Mouse (Mus musculus): Measurements from ENCODE around the gene Chchd5.
A peak's percentile ranks its signal among the peaks of the same experiment; 100 is the strongest.

DNA sequence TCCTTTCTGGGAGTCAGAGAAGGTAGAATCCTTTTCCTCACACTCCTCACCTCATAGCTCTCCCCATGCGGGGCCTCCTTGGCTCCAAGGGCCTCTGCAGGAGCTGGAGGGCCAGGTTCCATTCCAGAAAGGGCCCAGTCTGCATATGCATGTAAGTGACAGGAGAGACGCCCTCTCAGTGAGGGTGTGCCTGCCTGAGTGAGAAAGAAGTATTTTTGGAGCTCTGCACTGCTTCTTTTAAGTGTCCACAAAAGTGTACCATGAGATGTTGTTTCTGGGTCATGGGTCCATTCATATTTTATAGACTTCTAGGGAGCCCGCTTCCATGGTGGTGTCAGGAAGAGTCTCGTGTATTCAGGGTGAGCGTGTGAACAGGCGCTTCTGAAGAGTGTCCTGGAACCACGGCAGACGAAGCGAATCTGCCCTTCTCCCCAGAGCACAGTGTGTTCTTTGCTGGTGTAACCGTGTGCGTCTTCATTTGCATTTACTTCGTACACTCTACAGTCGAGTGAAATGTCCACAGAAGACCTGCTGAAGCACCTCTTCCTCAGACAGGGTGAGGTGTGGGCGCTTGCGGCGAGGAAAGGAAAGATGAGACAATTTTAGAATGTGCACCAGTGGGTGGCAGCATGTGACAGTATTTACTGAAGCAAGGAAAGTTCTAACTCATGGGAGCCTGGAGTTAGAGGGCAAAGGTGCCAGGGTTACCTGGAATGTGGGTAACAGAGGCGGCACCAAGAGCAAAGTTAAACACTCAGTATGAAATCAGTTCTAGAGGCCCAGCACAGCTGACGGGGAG, 35.4 kb upstream of the Chchd5 start:
- TF ChIP-seq CTCF (IDR thresholded peaks at IDR 0.05; ENCODE audit: low read depth) (peak; percentile 45), EP300 (IDR thresholded peaks at IDR 0.05; ENCODE audit: low read depth) (no peak)

Measured in liver, postnatal 0 days (tissue).